Mouse (Mus musculus): Measurements from ENCODE around the gene Atxn1. TPM values are rescaled to one million over a fixed set of nuclear protein-coding genes. Genes with fewer than 3 reads are reported as not detected.

Atxn1 gene
- total RNA-seq, 2 experiments from 2014 or later, result 7.2 to 16.8 TPM

GRCm38 (mm10) chr13:45963497-45964330, 1.1 kb downstream of the Atxn1 start:
- ATAC-seq (replicated peaks; ENCODE audit: poor library complexity), result peak; percentile 47

DNA sequence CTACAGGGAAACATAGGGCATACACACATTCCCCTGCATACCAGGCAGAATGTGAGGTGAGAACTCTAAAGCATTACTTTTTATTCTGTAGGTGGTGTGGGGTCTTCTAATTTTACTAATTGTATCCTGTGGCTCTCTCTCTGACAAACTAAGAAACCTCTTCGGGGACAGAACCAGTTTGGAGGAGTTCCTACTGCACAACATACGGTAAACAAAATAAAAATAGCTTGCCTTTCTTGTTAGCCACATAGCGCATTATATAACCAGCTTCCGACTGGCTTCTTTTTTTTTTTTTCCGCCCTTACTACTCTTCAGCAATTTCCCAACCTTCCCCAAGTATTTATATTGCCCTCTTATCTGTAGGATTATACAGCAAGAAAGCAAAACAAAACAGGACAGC, 2.0 kb downstream of the Atxn1 start:
- ATAC-seq (replicated peaks; ENCODE audit: poor library complexity), result no peak

DNA sequence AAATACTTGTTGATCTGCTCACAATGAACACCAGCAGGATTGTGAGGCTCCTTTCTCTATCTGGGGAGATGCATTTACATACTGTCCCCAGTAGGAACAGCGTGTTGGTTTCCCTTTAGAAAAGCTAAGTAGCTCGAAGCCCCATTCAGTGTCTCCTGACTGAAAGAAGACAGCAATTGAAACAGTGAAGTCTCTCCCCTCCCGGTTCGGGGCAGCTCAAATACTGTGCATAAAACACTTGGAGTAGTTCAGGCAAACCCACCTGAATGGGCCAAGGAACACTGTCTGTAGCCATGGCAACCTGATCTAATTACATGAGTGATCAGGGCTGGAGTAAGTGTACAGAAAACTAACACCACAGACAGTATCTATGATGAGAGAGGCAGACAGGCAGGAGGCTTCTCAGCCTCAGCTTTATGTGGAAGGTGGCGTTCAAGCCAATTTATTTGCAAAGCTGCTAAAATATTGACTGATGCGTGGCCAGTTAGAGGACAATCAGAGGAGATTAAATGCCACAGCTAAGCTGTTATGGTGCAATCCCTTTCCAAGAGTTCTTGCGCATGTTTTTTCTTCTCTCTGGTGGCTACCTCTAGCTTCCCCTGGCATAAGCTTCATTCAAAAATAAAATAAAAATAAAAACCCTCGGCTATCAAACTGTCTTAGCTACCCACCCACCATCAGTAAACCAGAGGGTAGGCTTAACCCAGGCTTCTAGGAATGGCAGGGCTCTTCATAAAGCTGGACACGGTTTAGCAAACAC, 2.8 kb downstream of the Atxn1 start:
- no peak for ATAC-seq (replicated peaks; ENCODE audit: poor library complexity)

GRCm38 (mm10) chr13:45960311-45960965, 4.4 kb downstream of the Atxn1 start:
- no peak for ATAC-seq (replicated peaks; ENCODE audit: poor library complexity)

GRCm38 (mm10) chr13:45958306-45958705, 6.5 kb downstream of the Atxn1 start:
- no peak for ATAC-seq (replicated peaks; ENCODE audit: poor library complexity)

- no peak for ATAC-seq (replicated peaks; ENCODE audit: poor library complexity)
Observed at GRCm38 (mm10) chr13:45957629-45958028, 7.2 kb downstream of the Atxn1 start.

DNA sequence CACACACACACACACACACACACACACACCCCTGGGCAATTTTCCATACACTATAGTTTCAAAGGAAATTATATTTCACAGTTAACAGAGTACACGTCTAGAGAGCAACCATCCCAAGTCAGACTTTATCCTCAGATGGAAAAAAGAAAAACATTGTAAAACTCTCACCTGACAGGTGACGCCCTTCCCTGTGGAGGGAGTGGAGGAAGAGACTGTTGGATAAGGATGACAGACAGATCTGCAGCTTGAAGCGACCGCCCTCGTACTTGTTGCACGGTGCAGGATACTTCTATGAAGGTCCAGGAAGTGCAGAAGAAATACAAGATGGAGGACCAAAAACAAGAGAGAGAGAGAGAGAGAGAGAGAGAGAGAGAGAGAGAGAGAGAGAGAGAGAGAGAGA, 8.5 kb downstream of the Atxn1 start:
- ATAC-seq (replicated peaks; ENCODE audit: poor library complexity), result no peak

DNA sequence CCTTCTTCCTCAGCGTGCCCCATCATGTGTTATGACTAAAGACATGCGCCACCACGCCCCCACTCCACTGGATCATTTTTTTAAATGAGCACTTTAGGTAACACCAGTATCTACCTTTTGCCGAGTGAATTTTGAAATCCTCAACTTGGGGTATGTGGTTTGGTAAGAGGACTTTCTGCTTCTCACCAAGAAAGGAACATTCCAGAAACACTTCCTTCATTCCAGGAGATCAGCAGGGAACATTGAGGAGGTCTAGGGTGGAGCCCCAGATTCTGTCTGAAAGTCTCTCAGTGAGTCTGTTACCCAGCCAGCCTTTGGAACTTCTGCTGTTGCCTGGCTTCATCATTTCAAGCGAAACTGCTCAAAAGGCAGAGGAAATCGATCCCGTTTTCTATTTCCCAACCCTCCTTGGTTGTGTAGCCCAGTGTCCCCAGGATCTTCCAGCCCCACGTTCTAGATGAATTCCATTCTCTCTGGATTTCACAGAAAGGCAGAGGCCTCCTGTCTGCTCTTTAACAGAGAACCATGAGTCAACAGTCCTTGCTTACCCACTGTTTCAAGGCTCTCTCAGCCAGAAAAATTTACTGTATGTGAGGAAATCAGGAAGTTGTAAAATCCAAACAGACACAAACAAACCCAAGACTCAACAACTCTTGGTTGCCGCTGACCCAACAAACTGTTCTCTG, 9.3 kb downstream of the Atxn1 start:
- ATAC-seq (replicated peaks; ENCODE audit: poor library complexity), result peak; percentile 39

DNA sequence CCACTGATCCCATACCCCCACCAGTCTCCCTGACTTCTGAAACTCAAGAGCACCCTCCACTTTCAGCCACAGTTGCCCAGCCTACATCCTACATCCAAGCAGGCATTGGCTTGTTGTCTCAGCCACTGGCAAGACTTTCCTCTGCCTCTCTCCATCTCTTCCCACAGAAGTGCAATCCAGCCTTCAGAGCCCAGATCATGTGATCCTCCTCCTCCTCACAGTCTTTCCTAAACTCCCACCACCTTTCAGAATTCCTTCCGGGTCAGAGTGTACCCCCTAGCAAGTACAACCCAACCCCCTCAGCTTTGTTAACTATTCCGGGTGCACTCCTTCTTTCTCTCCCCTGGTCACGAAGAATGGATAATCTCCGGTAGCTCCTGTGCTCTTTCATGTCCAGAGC, 11.7 kb downstream of the Atxn1 start:
- no peak for ATAC-seq (replicated peaks; ENCODE audit: poor library complexity)

DNA sequence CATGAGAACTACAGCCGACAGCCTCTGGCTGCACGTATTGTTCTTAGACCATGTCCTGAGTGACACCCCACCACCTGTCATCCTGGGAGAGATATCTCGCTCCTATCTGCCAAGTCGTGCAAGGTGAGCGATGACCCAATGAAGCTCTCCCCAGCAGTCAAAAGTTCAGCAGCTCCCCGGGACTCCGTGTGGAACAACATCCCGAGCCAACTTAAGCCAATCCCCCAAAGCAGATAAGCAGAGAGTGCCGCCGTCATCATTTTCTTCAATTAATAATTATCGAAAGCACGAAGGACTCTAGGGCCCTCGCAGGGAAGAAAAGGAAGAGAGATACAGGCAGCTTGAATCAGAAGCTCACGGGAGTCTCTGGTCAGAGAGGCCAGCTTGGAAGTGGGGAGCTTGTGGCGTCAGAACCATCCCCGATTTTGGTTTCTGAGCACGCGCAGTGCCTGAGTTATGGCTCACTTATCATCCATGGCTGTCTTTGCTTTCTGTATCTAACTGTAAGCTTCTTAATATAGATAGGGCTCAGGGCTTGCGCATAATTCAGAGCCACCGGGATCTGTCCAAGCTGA, 13.7 kb downstream of the Atxn1 start:
- ATAC-seq (replicated peaks; ENCODE audit: poor library complexity), result no peak

GRCm38 (mm10) chr13:45950355-45950861, 14.4 kb downstream of the Atxn1 start:
- peak; percentile 66 for ATAC-seq (replicated peaks; ENCODE audit: poor library complexity)

GRCm38 (mm10) chr13:45946136-45946535, 18.7 kb downstream of the Atxn1 start:
- ATAC-seq (replicated peaks; ENCODE audit: poor library complexity), result no peak

DNA sequence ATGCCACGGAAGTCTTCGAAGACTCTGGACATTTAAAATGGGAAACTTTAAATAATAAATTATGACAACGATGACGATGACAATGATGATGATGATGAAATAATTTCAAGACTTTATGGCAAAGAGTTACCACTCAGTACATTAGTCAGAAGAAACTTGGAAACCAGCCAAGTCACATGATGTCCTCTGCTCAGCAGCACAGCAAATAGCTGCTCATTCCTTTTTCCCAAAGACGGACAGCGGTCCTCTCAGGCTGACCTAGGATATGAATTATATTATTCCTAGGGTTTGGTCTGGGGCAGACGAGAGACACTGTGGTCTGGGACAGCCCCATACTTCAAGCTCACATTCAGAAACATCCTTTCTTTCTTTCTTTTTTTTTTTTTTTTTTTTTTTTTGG, 22.5 kb downstream of the Atxn1 start:
- no peak for ATAC-seq (replicated peaks; ENCODE audit: poor library complexity)

- no peak for ATAC-seq (replicated peaks; ENCODE audit: poor library complexity)
Observed at GRCm38 (mm10) chr13:45940714-45941113, 24.1 kb downstream of the Atxn1 start.

DNA sequence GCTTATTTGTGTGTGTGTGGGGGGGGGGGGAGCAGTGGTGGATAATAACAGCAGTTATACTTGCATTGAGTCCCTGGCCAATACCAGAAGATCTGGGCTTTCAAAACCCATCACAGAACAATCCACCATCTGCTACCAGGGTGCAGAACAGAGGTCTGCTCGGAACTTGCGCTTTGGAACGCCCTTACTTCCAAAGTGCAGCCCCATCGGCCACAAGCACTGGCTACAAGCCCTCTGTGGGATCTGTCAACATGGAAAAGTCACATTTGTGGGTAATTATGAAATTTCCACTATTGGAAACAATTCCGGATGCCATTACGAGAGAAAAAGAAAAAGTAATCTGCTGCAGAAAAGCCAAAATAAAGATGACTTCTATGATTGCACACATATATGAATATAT, 25.2 kb downstream of the Atxn1 start:
- no peak for ATAC-seq (replicated peaks; ENCODE audit: poor library complexity)

GRCm38 (mm10) chr13:45938083-45938482, 26.7 kb downstream of the Atxn1 start:
- ATAC-seq (replicated peaks; ENCODE audit: poor library complexity), result no peak

GRCm38 (mm10) chr13:45936765-45937164, 28.0 kb downstream of the Atxn1 start:
- no peak for ATAC-seq (replicated peaks; ENCODE audit: poor library complexity)

DNA sequence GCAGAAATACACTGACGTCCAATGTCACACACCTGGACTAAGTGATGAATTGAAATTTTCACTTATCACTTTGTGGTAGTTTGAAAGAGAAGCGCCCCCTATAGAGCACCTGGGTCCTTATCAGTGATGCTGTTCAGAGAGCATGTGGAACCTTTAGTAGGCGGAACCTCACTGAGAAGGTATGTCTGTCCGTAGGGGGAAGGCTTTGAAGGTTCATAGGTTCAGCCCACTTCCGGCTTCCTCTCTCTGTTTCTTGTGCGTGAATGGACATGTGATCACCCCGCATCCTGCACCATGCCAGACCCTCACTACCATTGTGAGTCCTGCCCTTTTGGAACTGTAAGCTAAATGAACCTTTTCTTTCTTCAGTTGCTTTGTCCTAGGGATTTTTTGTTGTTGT, 29.0 kb downstream of the Atxn1 start:
- ATAC-seq (replicated peaks; ENCODE audit: poor library complexity), result 0 out of 2 replicates have a peak, but pooled peaks have one; percentile 4

GRCm38 (mm10) chr13:45934841-45935240, 30.0 kb downstream of the Atxn1 start:
- ATAC-seq (replicated peaks; ENCODE audit: poor library complexity), result no peak

GRCm38 (mm10) chr13:45934085-45934484, 30.7 kb downstream of the Atxn1 start:
- no peak for ATAC-seq (replicated peaks; ENCODE audit: poor library complexity)

Data from megakaryocyte progenitor cell, adult 5-6 weeks (primary cell).